Mouse (Mus musculus): Measurements from ENCODE around the gene Dlg2.

Dlg2 gene

DNA sequence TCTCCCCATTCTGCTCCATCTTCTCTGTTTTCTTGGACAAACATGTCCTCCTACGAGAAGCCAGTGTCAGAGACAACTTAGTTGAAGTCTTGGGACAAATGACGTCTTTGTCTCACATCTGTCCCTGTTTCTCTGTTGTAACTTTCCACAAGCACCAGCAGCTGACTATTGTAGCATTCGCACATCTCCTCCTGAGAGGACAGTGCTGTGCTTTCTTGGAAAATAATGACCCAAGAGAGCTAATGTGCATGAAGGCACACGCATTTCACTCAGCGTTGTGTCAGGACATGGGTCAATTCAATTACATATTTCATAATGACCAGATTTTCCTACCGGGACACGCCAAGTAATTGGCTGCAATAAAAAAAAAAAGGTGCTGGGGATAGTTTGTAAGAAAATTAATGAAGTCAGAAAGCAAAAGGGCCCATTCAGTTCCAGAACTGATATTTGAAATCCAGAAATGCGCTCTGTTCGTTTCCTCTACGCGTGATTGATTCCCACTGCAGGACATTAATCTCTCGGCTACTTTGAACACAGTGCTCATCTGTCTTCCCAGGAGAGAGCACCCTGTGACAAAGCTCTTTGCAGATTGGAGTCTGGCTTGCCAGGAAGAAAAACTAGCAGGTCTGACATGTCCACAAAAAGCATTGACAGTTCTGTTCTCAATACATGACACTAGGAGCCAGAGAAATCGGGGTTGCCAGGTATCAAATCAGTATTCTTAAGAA, 1846.0 kb downstream of the Dlg2 start:
- in situ Hi-C loops (cut with MboI; ENCODE audit: low sequenced_read_pairs) = no loop called here

DNA sequence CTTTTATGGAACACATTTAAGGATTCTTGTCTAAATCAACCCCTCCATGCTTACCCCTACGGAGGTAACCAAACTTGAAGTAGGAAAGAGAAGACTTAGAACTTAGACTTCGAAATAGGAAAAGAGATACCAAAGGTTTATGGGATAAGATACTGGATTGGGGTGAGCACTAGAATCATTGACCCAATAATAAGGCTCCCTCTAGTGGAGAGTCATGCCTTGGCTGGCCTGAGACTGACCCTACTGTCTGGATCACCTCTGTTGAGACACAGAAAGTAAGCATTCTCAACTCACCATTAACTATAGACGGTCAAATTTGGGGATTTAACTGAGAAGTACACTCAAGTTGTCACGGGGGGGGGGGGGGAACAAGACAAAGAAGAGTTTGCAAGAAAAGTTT, 1847.2 kb downstream of the Dlg2 start:
- in situ Hi-C loops (cut with MboI; ENCODE audit: low sequenced_read_pairs) = no loop called here

DNA sequence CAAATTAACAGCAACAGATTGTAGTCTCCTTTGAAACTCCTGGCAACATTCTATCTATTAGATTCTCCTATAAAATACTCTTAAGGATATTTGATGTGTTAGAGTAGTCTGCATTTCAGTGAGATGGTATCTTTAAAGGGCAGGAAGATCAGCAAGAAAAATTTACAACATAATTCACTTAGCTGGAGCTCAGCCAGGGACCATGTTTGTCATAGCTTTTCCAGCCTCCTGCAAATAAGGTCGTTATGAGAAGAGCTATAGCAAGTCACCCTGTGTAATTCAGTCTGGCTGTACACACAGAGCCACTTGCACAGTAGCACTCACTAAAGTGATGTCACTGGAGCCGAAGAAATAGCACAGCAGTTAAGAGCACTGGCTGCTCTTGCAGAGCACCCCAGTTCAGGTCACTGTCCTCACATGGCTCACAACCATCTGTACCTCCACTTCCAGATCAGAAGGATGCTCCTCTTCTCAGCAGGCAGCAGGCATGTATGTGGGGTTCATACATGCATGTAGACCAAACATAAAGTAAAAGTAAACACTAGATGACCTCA, 1850.9 kb downstream of the Dlg2 start:
- in situ Hi-C loops (cut with MboI; ENCODE audit: low sequenced_read_pairs) = no loop called here

DNA sequence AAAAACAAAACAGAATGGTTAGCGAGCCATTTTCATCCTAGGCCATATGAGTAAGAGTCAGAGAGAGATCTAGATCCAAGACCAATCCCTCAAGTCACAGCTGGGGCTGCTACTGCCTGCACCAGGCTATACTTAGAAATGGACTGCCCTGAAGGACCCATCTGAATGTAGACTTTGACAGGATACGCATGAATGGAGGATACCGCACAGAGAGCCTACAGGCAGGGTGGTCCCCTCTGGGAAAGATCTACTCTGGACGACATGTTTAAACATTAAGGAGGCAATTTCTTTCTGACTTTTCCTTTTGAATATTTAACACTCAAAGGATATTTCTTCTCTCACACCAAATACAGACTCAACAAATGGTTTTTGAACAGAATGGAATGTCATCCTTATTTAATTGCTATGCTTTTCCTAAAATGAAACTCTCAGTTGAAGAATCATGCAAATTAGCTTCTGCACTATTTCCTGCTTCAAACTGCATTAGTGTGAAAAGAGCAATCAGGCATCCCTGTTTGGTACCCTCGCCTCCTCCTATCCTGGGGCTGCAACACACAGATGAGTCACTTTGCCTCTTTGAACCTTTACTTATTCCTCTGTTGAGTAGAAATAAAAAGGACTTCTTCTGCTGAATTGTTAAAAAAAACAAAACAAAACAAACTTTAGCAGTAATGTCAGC, 1856.9 kb downstream of the Dlg2 start:
- in situ Hi-C loops (cut with MboI; ENCODE audit: low sequenced_read_pairs) = no loop called here

DNA sequence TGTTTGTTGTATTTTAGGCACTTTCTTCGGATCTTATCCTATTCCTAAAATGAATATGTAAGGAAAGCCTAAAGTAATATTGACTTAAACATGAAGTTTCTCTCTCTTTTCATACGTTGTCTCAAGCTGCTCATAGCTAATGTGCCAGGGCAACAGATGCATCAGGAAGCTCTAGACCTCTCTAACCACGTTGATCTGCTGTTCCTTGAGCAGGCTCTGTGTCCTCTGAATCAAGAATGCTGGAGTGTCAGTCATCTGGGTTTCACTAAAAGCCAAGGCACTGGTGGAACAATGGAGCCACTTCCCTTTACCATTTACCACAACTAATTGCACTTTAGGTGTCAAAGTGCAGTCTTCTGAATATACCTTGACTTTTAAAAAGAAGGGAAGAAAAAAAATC, 1880.1 kb downstream of the Dlg2 start:
- in situ Hi-C loops (cut with MboI; ENCODE audit: low sequenced_read_pairs) = no loop called here

DNA sequence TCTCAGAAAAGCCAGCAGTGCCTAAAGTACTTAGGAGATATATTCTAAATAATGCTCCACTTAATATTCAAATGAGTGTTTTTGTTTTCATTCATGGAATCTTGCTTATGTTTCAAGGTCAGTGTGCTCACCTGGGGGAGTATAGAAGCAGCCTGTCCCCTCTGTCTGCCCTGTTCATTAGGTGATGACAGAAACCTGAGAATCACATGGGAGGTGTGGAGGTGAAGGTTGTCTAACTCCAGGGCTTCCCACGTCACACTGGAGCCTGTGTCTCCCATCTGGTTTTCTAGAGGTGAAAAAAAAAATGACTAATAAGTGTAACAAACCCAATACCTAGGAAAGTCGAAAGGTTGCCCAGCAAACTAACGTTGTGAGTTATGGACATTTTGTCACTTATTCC, 1886.9 kb downstream of the Dlg2 start:
- in situ Hi-C loops (cut with MboI; ENCODE audit: low sequenced_read_pairs) = no loop called here

DNA sequence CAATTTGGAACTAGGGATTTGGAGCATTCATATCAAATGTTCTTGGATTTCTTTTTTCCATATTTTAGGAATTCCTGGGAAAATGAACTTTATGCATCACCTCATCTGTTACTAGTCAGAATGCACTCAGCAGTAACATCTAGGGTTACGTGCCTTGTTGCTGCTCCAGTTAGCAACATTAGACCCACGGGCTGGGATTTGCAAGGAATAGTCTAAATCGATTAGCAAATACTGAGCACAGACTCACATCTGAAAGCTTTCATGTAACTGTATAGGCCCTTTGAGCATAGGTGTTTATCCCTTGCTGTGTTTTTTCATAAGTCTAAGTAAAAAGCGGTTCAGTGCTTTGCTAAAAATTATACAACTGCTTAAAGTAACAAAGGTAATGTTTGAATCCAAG, 1887.3 kb downstream of the Dlg2 start:
- in situ Hi-C loops (cut with MboI; ENCODE audit: low sequenced_read_pairs) = no loop called here

DNA sequence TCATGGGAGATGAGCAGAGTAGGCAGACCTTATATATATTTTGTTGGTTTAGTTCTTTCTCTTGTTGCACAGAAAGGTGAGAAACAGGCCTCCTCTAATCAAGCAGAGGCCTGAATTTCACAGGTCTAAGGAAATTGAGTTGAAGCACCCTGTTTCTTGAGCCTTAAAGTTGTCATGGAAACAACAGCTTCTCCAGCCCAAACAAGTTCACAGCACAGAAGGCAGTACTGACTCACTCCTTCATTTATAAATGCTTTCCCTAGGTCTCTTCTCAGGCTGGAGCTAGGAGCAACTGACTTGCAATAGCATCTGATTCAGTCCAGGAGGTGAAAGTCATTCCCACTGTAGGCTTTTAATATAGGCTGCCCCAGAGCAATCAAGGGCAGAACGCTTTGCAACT, 1890.6 kb downstream of the Dlg2 start:
- in situ Hi-C loops (cut with MboI; ENCODE audit: low sequenced_read_pairs) = no loop called here

DNA sequence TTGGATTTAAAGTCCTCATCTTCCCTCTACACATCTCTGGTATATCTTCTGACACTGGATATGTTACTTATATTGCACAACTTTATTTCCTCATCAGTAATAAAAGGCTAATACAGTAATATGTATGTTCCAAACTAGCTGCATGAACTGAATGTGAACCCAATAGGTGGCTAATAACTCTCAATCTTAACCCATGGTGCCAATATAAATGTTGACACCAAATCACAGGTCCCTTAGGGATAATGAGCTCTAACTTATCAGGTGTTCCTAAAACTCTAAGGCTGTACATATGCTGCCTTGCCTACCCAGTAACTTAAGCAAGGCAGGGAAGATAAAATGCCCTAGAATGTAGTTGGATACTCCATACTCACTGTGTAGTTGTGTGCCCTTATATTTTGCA, 1894.0 kb downstream of the Dlg2 start:
- in situ Hi-C loops (cut with MboI; ENCODE audit: low sequenced_read_pairs) = no loop called here

DNA sequence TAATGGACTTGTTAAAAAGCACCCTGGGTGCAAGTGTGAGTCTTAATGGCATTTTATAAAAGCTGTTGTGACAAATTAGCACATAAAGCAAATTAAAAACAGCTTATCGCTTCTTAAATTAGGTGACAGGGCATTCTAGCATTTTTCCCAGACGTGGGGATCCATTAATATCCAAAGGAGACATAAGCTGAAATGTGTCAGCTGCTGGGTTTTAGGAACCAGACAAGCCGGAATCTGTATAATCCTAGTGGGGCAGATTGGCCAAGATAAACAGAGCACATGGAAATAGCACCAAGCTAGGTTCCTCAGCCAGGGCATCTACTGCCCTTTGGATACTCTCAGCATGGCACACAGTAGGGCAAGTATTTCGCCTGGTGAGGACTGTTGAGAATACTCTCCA, 1895.2 kb downstream of the Dlg2 start:
- in situ Hi-C loops (cut with MboI; ENCODE audit: low sequenced_read_pairs) = no loop called here

DNA sequence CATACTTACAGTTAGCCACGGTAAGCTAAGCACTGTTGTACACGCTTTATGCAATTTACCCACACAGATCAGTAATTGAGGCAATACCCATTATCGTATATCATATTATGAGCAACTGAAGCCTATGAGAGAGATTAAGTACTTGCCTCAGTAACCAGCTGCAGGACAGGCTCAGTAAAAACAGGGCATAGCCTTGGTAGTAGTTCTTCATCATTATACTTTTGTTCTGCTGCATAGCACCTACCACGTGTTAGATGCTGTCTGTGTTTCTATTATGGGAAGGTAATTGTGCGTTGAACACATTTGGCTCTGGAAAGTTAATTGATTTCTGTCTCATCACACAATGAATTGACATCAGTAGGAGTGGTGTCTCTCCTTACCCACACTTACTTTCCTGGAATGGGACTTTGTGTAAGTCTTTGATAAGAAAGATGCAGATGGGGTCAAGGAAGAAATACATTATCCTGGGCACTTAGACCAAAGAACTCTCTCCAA, 1897.4 kb downstream of the Dlg2 start:
- in situ Hi-C loops (cut with MboI; ENCODE audit: low sequenced_read_pairs) = no loop called here

DNA sequence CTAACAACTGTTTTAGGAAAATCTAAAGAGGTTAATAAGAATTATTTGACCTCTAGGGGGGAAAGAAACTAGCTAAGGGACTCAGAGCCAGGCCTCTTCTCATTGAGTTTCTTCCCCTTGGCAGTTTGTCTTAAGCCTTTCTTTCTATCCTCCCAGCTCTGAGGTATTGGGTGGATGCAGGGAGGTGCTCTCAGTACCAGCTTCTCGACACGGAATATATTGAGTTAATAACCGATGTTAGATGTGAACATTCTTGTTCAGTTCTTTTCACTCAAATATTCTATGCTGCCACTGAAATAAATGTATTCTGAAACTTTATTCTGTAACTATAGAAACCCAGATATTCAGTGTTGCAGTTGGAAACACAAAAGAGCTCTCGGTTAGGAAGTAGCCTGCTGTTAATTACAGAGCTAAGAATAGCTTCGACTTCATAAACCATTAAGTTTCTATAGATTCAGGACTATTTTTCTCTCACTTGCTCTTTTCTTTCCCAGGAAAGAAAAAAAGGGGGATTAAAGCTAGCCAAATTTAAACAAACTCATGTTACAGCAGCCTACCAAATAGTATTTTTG, 1907.5 kb downstream of the Dlg2 start:
- in situ Hi-C loops (cut with MboI; ENCODE audit: low sequenced_read_pairs) = no loop called here

DNA sequence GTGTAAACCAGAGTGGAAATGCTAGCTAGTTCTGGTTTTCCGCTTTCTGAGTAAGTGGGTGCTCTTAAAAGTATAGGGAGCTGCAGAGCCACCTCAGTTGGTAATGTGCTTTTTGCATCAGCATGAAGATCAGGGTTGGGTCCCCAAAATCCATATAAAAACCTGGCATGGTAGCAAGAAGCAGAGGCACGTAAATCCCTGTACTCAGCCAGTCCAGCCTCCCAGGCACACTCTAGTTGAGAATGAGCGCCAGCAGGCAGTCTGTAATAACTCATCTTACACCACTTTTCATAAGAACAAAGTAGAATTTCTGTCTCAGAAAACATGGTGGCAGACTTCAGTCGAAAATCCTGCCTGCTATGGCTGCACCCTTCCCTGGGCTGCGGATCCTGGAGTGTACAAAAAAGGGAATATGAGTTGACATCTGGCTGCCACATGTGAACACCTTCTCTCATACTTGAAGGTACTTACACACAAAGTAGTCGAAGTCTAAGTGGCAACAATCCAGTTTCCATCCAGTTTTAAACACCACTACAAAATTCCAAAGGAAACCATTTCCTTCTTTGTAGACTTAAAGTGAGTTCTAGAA, 1915.7 kb downstream of the Dlg2 start:
- in situ Hi-C loops (cut with MboI; ENCODE audit: low sequenced_read_pairs) = no loop called here

DNA sequence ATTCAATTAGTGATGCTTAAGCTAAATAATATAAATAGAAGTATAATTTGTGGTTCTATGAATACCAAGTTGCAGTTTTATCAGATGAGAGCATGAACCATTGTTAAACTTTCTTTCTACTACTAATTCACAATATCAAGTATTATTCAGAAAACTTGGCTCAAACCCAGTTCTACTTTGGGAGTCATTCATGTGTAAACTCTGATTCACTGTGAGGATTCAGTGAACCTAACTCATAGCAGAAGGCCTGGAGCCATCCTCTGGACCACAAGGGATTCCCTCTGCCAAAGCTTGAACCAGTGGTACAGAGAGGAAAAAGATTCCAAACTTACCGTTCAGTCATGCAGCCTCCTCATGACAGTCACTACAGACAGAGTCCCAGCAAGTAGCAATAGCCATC, 1920.3 kb downstream of the Dlg2 start:
- in situ Hi-C loops (cut with MboI; ENCODE audit: low sequenced_read_pairs) = no loop called here

DNA sequence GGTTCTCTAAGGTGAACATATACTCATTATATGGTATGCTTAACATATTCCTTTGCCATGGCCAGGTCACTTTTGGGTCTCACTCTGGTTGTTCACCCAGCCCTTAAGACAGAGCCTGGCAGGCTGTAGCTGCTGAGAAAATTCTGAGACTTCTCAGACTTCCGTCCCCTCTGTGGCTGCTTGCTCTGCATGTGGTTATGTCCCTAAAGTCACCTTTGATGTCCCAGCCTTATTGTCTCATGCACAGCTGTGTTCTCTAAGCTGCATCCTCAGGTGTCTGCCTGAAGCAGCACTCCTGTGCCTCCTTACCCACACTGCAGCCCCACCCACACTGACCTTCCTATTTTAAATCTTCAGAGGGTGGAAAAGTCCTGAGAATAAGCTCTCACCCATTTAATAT, 1922.4 kb downstream of the Dlg2 start:
- in situ Hi-C loops (cut with MboI; ENCODE audit: low sequenced_read_pairs) = no loop called here

DNA sequence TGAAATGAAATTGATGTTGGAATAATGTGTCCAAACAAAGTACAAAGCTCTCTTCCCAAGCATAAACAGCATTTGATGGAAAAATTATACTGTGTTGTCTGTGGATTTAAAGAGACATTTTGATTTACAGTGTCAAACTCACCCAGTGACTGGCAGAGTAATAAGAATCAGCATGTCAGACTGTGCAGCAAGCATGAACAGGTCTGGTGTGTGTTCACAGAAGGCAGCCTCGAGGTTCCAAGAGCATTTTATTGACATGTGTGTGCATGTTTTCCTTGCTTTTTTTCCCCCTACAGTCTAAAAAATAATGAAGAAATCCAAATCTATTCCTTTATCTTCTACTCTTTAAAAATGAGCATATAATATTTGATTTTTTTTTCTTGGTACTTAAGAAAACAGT, 1924.1 kb downstream of the Dlg2 start:
- in situ Hi-C loops (cut with MboI; ENCODE audit: low sequenced_read_pairs) = no loop called here

DNA sequence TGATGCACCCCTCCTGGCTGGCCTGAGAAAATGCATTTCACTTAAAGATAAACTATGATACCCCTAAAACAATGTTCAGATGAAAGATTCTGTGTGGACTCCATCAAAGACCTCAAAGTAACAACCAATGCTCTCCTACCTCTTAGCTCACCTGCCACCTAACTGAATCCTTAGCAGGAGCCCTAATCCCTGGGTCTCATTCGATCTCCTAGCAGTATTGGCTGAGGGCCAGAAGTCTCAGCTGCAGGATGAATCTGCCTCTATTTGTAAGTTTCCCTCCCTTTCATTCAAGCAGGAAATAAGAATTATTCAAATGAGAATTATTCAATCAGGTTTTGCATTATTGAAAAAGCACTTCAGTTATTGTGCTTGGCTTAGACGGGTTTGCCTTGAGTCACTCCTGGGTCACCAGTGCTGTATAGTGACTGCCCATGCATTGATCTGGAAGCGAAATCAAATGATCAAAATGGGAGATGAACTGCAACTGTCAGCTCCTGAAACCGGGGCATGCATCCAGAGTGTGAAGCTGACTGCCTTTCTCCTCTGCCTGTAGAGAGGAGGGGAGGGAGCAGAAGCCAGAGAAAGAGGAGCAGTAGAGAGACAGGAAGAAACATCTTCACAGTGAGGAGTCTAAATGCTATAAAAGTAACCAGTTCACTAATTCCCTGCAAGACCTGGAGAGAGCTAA, 1924.7 kb downstream of the Dlg2 start:
- in situ Hi-C loops (cut with MboI; ENCODE audit: low sequenced_read_pairs) = no loop called here

DNA sequence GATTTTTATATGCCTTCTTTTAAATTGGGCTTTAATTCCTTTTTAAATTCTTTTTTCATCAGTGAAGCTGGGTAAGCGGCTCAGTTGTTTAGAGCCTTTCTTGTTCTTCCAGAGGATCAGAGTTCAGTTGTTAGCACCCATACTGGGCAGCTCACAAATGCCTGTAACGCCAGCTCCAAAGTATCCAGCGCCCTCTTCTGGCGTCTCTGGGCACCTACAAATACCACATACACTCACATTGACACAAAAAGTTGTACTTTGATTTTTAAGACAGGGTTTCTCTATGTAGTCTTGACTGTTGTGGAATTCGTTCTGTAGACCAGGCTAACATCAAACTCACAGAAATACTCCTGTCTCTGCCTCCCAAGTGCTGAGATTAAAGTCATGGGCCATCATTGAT, 1932.0 kb downstream of the Dlg2 start:
- in situ Hi-C loops (cut with MboI; ENCODE audit: low sequenced_read_pairs) = no loop called here

DNA sequence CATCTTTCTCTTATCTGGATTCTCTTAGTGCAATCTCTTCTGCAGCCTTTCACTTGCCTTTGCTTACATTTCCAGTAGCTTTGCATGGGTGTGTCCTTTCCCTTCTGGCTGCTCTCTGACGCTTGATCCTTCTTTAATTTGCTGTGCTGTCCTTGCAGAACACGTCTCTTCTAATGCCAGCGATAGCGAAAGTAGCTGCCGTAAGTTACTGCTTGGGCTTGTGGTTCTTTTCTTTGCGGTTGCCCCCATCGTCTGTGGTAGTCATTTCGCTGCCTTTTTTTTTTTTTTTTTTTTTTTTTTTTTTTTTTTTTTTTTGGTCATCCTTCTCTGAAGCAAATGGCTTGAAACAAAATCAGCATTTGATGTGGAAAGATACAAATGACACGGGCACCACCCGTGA, 1944.0 kb downstream of the Dlg2 start:
- in situ Hi-C loops (cut with MboI; ENCODE audit: low sequenced_read_pairs) = no loop called here

DNA sequence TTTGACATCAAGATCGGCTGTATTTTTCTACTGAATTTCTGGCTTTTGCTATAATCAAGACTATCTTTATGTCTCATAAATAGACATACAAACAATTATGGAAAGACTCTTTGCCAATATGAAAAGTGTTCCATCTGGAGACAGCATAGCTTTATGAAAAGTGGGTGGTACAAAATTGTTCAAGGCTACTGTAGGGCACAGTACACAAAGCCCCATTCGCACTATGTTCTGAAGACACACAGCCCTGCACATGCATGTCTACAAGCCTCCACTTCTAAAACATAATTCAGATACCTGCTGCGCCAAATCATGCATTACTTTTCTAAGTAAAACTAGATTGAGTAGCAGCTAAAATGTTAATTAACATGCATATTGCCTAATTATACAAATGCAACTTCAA, 1946.5 kb downstream of the Dlg2 start:
- in situ Hi-C loops (cut with MboI; ENCODE audit: low sequenced_read_pairs) = no loop called here

DNA sequence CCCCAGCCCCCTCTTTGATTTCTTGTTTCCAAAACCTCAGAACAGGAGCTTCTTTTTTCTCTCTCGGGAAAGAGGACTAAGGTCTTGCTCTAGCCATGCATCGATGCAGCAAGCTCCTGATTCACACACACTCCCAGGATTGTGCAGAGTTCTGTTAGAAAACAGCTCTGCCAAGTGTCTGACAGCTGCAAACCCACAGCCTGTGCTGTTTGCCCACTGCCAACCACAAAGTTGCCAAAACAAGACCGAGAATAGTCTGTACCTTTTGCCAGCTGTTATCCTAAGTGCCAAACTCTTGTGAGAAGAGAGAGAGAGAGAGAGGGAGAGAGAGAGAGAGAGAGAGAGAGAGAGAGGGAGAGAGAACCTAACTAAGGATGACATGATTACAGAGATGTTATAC, 1948.2 kb downstream of the Dlg2 start:
- in situ Hi-C loops (cut with MboI; ENCODE audit: low sequenced_read_pairs) = no loop called here

All from CH12F3 (cell line).